19 mouse cellular contexts compared by ENCODE assay signal in genomic region chr12:45561362-45561761, GRCm38 (mm10).
A peak's percentile ranks its signal among the peaks of the same experiment; 100 is the strongest.
DNase-seq lines count a peak whose midpoint lies in the region; ATAC-seq and TF ChIP-seq lines count a peak whose summit lies in the region.
"Had no signal": no experiment of that assay in that cellular context is flagged by ENCODE, and none has a peak within 500 bp of the region (broad histone marks: within the 10 kb centered on the region; RNA-seq: fewer than 3 reads in every experiment).

No protein-coding gene starts in this region.

- no peak for TF ChIP-seq CTCF in brain, embryonic 14.5 days (IDR thresholded peaks at IDR 0.05; ENCODE audit: borderline replicate concordance, extremely low read depth, insufficient read depth, insufficient read length)
- TF ChIP-seq CTCF in midbrain, postnatal 0 days (IDR thresholded peaks at IDR 0.05) = no peak

- peak; percentile 19; the same call in 1 of the 2 replicates for ATAC-seq in forebrain, embryonic 14.5 days
- no peak for ATAC-seq in midbrain, postnatal 0 days (ENCODE audit: low FRiP score)
- no peak for ATAC-seq in activated CD4-positive, CD25-positive, alpha-beta regulatory T cell, adult 4 months

- peaks cover 16% of the 10 kb centered on the region for H3K4me1 ChIP-seq in forebrain, embryonic 14.5 days (ENCODE audit: control insufficient read depth, insufficient read depth, low read length)
- peaks cover 15% of the 10 kb centered on the region for H3K4me1 ChIP-seq in forebrain, embryonic 10.5 days
- peaks cover 22% of the 10 kb centered on the region for H3K4me1 ChIP-seq in midbrain, embryonic 10.5 days
- peaks cover 8% of the 10 kb centered on the region for H3K4me1 ChIP-seq in midbrain, postnatal 0 days (ENCODE audit: insufficient read depth, low read length)
- H3K4me1 ChIP-seq in embryonic facial prominence, embryonic 10.5 days = peaks cover 12% of the 10 kb centered on the region
- H3K4me1 ChIP-seq: embryonic facial prominence, embryonic 15.5 days; heart, embryonic 10.5 days; lung, embryonic 15.5 days had no signal

- H3K4me3 ChIP-seq in forebrain, embryonic 14.5 days (ENCODE audit: low read depth, low read length) = no peak overlapping the region
- H3K4me3 ChIP-seq in forebrain, embryonic 10.5 days = no peak overlapping the region
- H3K4me3 ChIP-seq in midbrain, embryonic 10.5 days = no peak overlapping the region
- H3K4me3 ChIP-seq in midbrain, postnatal 0 days (ENCODE audit: low read depth, low read length) = no peak overlapping the region
- H3K4me3 ChIP-seq in embryonic facial prominence, embryonic 10.5 days = no peak overlapping the region
- H3K4me3 ChIP-seq: embryonic facial prominence, embryonic 15.5 days; heart, embryonic 10.5 days; lung, embryonic 15.5 days had no signal

- H3K36me3 ChIP-seq in forebrain, embryonic 14.5 days (ENCODE audit: control insufficient read depth, insufficient read depth, low read length) = no peaks in the 10 kb centered on the region
- H3K36me3 ChIP-seq in forebrain, embryonic 10.5 days (replicated peaks) = no peaks in the 10 kb centered on the region
- no peaks in the 10 kb centered on the region for H3K36me3 ChIP-seq in midbrain, embryonic 10.5 days
- no peaks in the 10 kb centered on the region for H3K36me3 ChIP-seq in midbrain, postnatal 0 days (ENCODE audit: insufficient read depth, low read length)
- no peaks in the 10 kb centered on the region for H3K36me3 ChIP-seq in embryonic facial prominence, embryonic 10.5 days (replicated peaks)
- H3K36me3 ChIP-seq: embryonic facial prominence, embryonic 15.5 days; heart, embryonic 10.5 days; lung, embryonic 15.5 days had no signal

- H3K4me2 ChIP-seq in forebrain, embryonic 14.5 days (ENCODE audit: low read length) = no peak overlapping the region
- no peak overlapping the region for H3K4me2 ChIP-seq in midbrain, postnatal 0 days (ENCODE audit: low read depth, low read length, poor library complexity, severe bottlenecking)
- H3K4me2 ChIP-seq: embryonic facial prominence, embryonic 15.5 days; lung, embryonic 15.5 days had no signal

- no peak for TF ChIP-seq POLR2A in brain, embryonic 14.5 days (IDR thresholded peaks at IDR 0.05; ENCODE audit: borderline replicate concordance, extremely low read depth, insufficient read depth, insufficient read length, poor library complexity, severe bottlenecking)

- 47% methylated on average over 1 of the region's 1 CpGs for WGBS in forebrain, embryonic 14.5 days
- 58% methylated on average over 1 of the region's 1 CpGs for WGBS in forebrain, embryonic 10.5 days
- 43% methylated on average over 1 of the region's 1 CpGs for WGBS in midbrain, embryonic 10.5 days
- 48% methylated on average over 1 of the region's 1 CpGs for WGBS in midbrain, postnatal 0 days
- 50% methylated on average over 1 of the region's 1 CpGs for whole genome bisulfite sequencing in embryonic facial prominence, embryonic 10.5 days

- intact Hi-C loops in left cerebral cortex, postnatal 4 days (cut with DNase I) = no loop called here

- no peak overlapping the region for H3K27ac ChIP-seq in forebrain, embryonic 14.5 days (ENCODE audit: low read depth, low read length)
- no peak overlapping the region for H3K27ac ChIP-seq in forebrain, embryonic 10.5 days
- H3K27ac ChIP-seq in midbrain, embryonic 10.5 days (replicated peaks) = peak overlapping the region; percentile 66; the same call in 1 of the 2 replicates
- peak overlapping the region; percentile 71; the same call in 1 of the 2 replicates for H3K27ac ChIP-seq in midbrain, postnatal 0 days (ENCODE audit: low read depth, low read length)
- H3K27ac ChIP-seq in embryonic facial prominence, embryonic 10.5 days (replicated peaks) = no peak overlapping the region
- H3K27ac ChIP-seq: embryonic facial prominence, embryonic 15.5 days; heart, embryonic 10.5 days; liver, embryonic 14.5 days; lung, embryonic 15.5 days had no signal

- H3K9me3 ChIP-seq in forebrain, embryonic 14.5 days (replicated peaks; ENCODE audit: control insufficient read depth, low read length) = no peaks in the 10 kb centered on the region
- no peaks in the 10 kb centered on the region for H3K9me3 ChIP-seq in forebrain, embryonic 10.5 days
- no peaks in the 10 kb centered on the region for H3K9me3 ChIP-seq in midbrain, embryonic 10.5 days (replicated peaks)
- H3K9me3 ChIP-seq in midbrain, postnatal 0 days (ENCODE audit: low read length) = no peaks in the 10 kb centered on the region
- H3K9me3 ChIP-seq in embryonic facial prominence, embryonic 10.5 days = no peaks in the 10 kb centered on the region
- H3K9me3 ChIP-seq: embryonic facial prominence, embryonic 15.5 days; heart, embryonic 10.5 days; lung, embryonic 15.5 days had no signal

- DNase-seq in forebrain, embryonic 14.5 days (ENCODE audit: low spot score) = peak; percentile 24
- DNase-seq in forebrain, embryonic 10.5 days (ENCODE audit: extremely low spot score, low spot score) = no peak
- peak; percentile 29 for DNase-seq in brain, embryonic 14.5 days (ENCODE audit: low read depth)
- DNase-seq in midbrain, embryonic 10.5 days (ENCODE audit: low spot score) = no peak
- DNase-seq in midbrain, postnatal 0 days (ENCODE audit: low spot score) = no peak
- DNase-seq in left cerebral cortex, postnatal 4 days = no peak
- DNase-seq in embryonic facial prominence, embryonic 10.5 days (ENCODE audit: low spot score) = no peak
- DNase-seq: adrenal gland, postnatal 14 days; cerebellum, adult 11 months; cerebellum, postnatal 14 days; embryo, embryonic 11 days; kidney, adult 11 months; lung, postnatal 4 days; thymus, postnatal 25 days had no signal

- no peaks in the 10 kb centered on the region for H3K27me3 ChIP-seq in forebrain, embryonic 14.5 days (replicated peaks; ENCODE audit: control insufficient read depth, insufficient read depth, low read length)
- H3K27me3 ChIP-seq in forebrain, embryonic 10.5 days (ENCODE audit: poor library complexity, severe bottlenecking) = no peaks in the 10 kb centered on the region
- H3K27me3 ChIP-seq in midbrain, embryonic 10.5 days (ENCODE audit: low read depth, poor library complexity, severe bottlenecking) = no peaks in the 10 kb centered on the region
- no peaks in the 10 kb centered on the region for H3K27me3 ChIP-seq in midbrain, postnatal 0 days (ENCODE audit: insufficient read depth, low read length)
- no peaks in the 10 kb centered on the region for H3K27me3 ChIP-seq in embryonic facial prominence, embryonic 10.5 days (replicated peaks; ENCODE audit: low read depth, poor library complexity, severe bottlenecking)
- H3K27me3 ChIP-seq: embryonic facial prominence, embryonic 15.5 days; lung, embryonic 15.5 days had no signal

- H3K9ac ChIP-seq in forebrain, embryonic 14.5 days (ENCODE audit: low read length) = no peak overlapping the region
- H3K9ac ChIP-seq in midbrain, postnatal 0 days (replicated peaks; ENCODE audit: low read length, poor library complexity, severe bottlenecking) = no peak overlapping the region
- H3K9ac ChIP-seq: embryonic facial prominence, embryonic 15.5 days; liver, embryonic 14.5 days; lung, embryonic 15.5 days had no signal

Comparison
In these comparisons a context has a peak if more than half of its experiments do, and no peak if none do; other contexts are left out.
1. DNase-seq: peak in forebrain, embryonic 14.5 days (single experiment) and brain, embryonic 14.5 days (single experiment); none in forebrain, embryonic 10.5 days (single experiment), midbrain, embryonic 10.5 days (single experiment), midbrain, postnatal 0 days (single experiment), left cerebral cortex, postnatal 4 days (single experiment) and embryonic facial prominence, embryonic 10.5 days (single experiment).
2. H3K27ac ChIP-seq: peak in midbrain, embryonic 10.5 days (single experiment) and midbrain, postnatal 0 days (single experiment); none in forebrain, embryonic 14.5 days (single experiment), forebrain, embryonic 10.5 days (single experiment) and embryonic facial prominence, embryonic 10.5 days (single experiment).